Mouse (Mus musculus) limb, embryonic 11.5 days (tissue): Measurements from ENCODE around the gene Prg3. TPM values are rescaled to one million over a fixed set of nuclear protein-coding genes. Genes with fewer than 3 reads are reported as not detected.
A peak's percentile ranks its signal among the peaks of the same experiment; 100 is the strongest.

Source experiments
- ATAC-seq: fragments of 200-750 bp; cut with Nextera tagmentation; 2 replicates; pipeline ENCODE4 v1.8.0; 2017; ENCODE audit warnings: low read depth; ENCODE audit not compliant: insufficient number of reproducible peaks, low FRiP score, low TSS enrichment
- DNase-seq: peaks from one replicate; pipeline ENCODE4 v3.0.0-alpha.2; 2015; ENCODE audit warnings: low spot score
- H3K27ac ChIP-seq: fragments of 300-500 bp; sonication (generic); replicated peaks from 2 replicates; pipeline ENCODE4 v1.5.1; 2014; ENCODE audit warnings: low read depth, mild to moderate bottlenecking, low read length
- H3K27me3 ChIP-seq: fragments of 300-500 bp; sonication (generic); 2 replicates; pipeline ENCODE4 v1.6.1; 2014; ENCODE audit warnings: mild to moderate bottlenecking, low read length, mixed read lengths; ENCODE audit not compliant: control insufficient read depth, insufficient read depth
- H3K36me3 ChIP-seq: fragments of 300-500 bp; sonication (generic); 2 replicates; pipeline ENCODE4 v1.6.1; 2014; ENCODE audit warnings: mild to moderate bottlenecking, low read length, moderate library complexity, mixed read lengths; ENCODE audit not compliant: control insufficient read depth, insufficient read depth
- H3K4me1 ChIP-seq: fragments of 300-500 bp; sonication (generic); 2 replicates; pipeline ENCODE4 v1.6.1; 2014; ENCODE audit warnings: low read length, mixed read lengths; ENCODE audit not compliant: control insufficient read depth, insufficient read depth
- H3K4me2 ChIP-seq: fragments of 300-500 bp; sonication (generic); 2 replicates; pipeline ENCODE4 v1.6.1; 2014; ENCODE audit warnings: low read depth, mild to moderate bottlenecking, moderate library complexity; ENCODE audit not compliant: severe bottlenecking
- H3K4me3 ChIP-seq: fragments of 300-500 bp; sonication (generic); 2 replicates; pipeline ENCODE4 v1.5.1; 2014; ENCODE audit warnings: low read depth, low read length
- H3K9ac ChIP-seq: fragments of 300-500 bp; sonication (generic); 2 replicates; pipeline ENCODE4 v1.6.1; 2014; ENCODE audit warnings: mild to moderate bottlenecking, low read length
- H3K9me3 ChIP-seq: fragments of 300-500 bp; sonication (generic); 2 replicates; pipeline ENCODE4 v1.6.1; 2016; ENCODE audit warnings: low read length; ENCODE audit not compliant: control insufficient read depth
- WGBS: fragments of 180-500 bp; shearing (Covaris S2); extraction: QIAGEN DNeasy Blood & Tissue Kit; methylation state at CpG from one replicate; pipeline ENCODE4 v1.1.7; 2014; 5-methylcytosine and 5-hydroxymethylcytosine counted together
- polyA plus RNA-seq: library from polyadenylated mRNA; unstranded; fragments of >200 nt; fragmentation: Nextera tagmentation; extraction: Ambion mirVana; gene quantifications from 2 replicates; pipeline ENCODE4 v1.2.1, GENCODE M21; 2014

Prg3 gene
- polyA plus RNA-seq, 1 experiment from 2014 or later, result not detected

DNA sequence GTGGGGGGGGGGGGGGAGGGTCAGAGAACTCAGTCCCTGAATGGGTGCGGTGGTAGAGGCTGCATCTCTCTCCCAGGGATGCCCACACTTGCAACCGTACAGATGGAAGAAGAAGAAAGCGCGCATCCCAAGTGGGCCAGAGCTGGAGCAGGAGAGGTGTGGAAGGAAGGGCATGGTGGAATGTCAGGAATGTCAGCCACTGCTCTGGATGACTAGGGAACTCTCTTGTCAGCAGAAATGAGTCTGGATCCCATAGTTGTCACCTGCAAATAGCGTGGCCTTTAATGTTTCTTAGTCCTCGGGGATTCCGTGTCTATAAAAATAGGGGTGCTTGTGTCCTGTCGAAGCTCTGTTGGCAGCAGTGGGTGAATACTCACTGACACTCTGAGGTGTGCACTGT lies 14.6 kb downstream of the Prg3 start:
- Histone ChIP-seq H3K9me3 (no peaks in the 10 kb centered on the region), H3K36me3 (no peaks in the 10 kb centered on the region), H3K4me3 (no peak overlapping the region), H3K4me2 (no peak overlapping the region), H3K4me1 (no peaks in the 10 kb centered on the region), H3K27me3 (no peaks in the 10 kb centered on the region), H3K27ac (no peak overlapping the region), H3K9ac (no peak overlapping the region)
- no peak for ATAC-seq
- WGBS, result 69% methylated on average over 8 of the region's 8 CpGs
- DNase-seq, result no peak

DNA sequence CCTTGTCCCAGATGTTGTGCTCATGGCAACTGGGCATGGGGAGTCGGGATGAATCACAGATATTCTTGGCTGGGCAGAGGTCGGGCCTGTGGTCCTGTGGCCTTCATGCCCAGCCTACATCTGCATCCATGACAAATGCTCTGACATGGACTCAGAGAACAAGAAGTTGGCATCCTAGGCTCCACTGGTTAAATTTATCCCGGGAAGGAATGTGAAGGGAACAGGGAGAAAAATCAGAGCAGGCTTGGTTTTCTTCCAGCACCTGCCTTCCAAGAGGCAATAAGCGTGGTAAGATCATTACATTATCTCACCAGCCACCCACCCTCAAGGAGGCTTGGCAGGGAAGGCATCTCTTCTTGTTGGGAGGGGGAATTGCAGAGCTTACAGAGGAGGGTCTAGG lies 16.3 kb downstream of the Prg3 start:
- Histone ChIP-seq H3K4me2 (no peak overlapping the region), H3K36me3 (no peaks in the 10 kb centered on the region), H3K27me3 (no peaks in the 10 kb centered on the region), H3K9ac (no peak overlapping the region), H3K4me1 (no peaks in the 10 kb centered on the region), H3K27ac (no peak overlapping the region), H3K4me3 (no peak overlapping the region), H3K9me3 (no peaks in the 10 kb centered on the region)
- no peak for DNase-seq
- no peak for ATAC-seq
- 88% methylated on average over 4 of the region's 4 CpGs for whole genome bisulfite sequencing

DNA sequence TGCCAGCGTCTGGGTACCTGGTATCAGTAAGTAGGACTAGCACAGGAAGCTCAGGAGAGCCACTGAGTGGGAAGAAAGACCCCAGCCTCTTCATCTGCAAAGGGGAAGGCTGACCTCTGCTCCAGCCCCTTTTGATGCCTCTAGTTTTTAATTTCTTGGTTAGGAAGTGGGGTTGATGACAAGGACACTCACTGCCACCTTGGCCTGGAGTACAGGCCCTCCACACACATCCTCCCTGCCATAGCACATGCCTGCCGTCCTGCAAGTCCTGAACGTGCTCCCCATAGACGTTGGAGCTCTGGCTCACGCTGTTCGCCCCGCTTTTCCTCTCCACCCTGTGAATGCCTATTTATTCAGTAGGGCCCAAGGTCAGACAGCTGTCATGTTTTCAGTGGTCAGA lies 18.6 kb downstream of the Prg3 start:
- WGBS, result 85% methylated on average over 7 of the region's 7 CpGs
- no peak for ATAC-seq
- no peak overlapping the region for H3K27ac ChIP-seq

DNA sequence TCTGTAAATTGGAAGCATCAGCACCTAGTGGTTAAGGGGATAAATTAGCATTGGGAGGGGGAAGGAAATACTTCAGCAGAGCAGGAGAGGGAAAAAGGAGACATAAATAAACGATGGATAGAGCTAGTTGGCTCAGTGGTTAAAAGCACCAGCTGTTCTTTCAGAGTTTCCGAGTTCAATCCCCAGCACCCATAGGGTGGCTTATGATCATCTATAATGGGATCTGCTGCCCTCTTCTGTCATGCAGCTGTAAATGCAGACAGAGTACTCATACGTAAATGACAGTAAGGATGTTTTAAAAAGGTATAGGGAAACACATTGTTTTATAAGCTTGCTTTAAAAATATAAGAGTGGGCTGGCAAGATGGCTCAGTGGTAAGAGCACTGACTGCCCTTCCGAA lies 19.7 kb downstream of the Prg3 start:
- DNase-seq (no peak), ATAC-seq (no peak)
- no peak overlapping the region for H3K27ac ChIP-seq
- H3K27me3 ChIP-seq, result no peaks in the 10 kb centered on the region
- 29% methylated on average over 4 of the region's 4 CpGs for WGBS
- no peak overlapping the region for H3K4me3 ChIP-seq
- H3K9me3 ChIP-seq, result no peaks in the 10 kb centered on the region
- no peak overlapping the region for H3K4me2 ChIP-seq
- no peaks in the 10 kb centered on the region for H3K36me3 ChIP-seq
- peaks cover 3% of the 10 kb centered on the region for H3K4me1 ChIP-seq
- H3K9ac ChIP-seq, result no peak overlapping the region

More for the DNA sequence above, 18.6 kb downstream of the Prg3 start:
- Histone ChIP-seq H3K4me3 (no peak overlapping the region), H3K27me3 (no peaks in the 10 kb centered on the region), H3K9ac (no peak overlapping the region), H3K9me3 (no peaks in the 10 kb centered on the region), H3K36me3 (no peaks in the 10 kb centered on the region), H3K4me1 (no peaks in the 10 kb centered on the region), H3K4me2 (no peak overlapping the region)
- DNase-seq, result no peak

DNA sequence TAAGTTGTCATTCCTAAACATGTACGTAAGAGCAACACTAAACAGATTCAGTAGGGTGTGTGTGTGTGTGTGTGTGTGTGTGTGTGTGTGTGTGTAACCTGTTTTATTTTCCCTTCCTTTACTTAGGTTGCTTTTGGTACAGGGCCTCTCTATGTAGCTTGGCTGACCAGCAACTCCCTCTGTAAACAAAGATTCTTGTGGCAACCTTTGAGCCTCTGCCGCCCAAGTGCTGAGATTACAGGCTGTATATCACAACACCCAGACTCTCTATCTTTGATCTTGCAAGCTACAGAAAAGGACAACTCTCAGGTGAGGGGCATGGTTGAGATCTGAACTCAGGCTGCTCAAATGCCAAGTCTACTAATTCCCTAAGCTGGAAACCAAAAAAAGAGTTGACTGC lies 21.2 kb downstream of the Prg3 start:
- Histone ChIP-seq H3K9ac (no peak overlapping the region), H3K27ac (no peak overlapping the region), H3K4me1 (peaks cover 3% of the 10 kb centered on the region), H3K36me3 (no peaks in the 10 kb centered on the region), H3K4me2 (no peak overlapping the region), H3K4me3 (no peak overlapping the region), H3K27me3 (no peaks in the 10 kb centered on the region), H3K9me3 (no peaks in the 10 kb centered on the region)
- DNase-seq (no peak), ATAC-seq (no peak)
- 37% methylated on average over 2 of the region's 2 CpGs for WGBS

DNA sequence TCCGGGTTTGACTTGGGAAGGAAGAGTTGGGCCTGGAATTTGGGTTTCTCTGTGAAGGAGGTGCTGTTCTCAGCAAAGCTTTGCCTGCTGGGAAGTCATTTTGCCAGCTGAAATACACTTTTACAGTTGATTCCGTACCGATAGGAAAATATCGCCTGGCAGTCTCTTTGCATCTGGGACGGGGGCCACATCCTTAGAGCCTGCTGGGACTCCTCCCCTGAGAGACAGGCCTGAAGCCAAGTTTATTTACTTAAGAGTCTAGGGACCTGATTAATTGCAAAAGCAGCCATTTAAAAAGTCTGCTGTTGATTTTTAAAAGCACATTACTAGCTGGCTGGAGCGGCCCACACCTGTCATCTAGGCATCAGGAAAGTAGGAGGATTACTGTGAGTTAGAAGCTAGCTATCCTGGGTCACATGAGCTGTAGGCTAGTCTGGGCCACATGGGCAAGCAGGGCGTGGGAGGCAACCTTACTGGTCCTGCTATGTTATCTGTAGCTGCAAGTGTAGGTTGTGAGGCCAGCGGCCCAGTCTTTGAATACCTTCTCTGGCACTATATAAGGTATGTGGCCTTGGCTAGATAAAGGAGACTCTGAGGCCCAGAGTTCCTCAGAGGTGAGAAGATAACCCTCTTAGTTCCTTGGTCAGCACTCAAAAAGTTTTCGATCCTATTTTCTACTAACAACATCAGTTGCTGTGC lies 24.0 kb downstream of the Prg3 start:
- peak overlapping the region; percentile 14; the same call in 1 of the 2 replicates for H3K27ac ChIP-seq
- no peak overlapping the region for H3K9ac ChIP-seq
- H3K36me3 ChIP-seq, result no peaks in the 10 kb centered on the region
- 68% methylated on average over 9 of the region's 9 CpGs for WGBS
- no peak overlapping the region for H3K4me2 ChIP-seq
- H3K9me3 ChIP-seq, result no peaks in the 10 kb centered on the region
- no peaks in the 10 kb centered on the region for H3K27me3 ChIP-seq
- no peak for DNase-seq
- peaks cover 3% of the 10 kb centered on the region for H3K4me1 ChIP-seq
- no peak for ATAC-seq
- no peak overlapping the region for H3K4me3 ChIP-seq

DNA sequence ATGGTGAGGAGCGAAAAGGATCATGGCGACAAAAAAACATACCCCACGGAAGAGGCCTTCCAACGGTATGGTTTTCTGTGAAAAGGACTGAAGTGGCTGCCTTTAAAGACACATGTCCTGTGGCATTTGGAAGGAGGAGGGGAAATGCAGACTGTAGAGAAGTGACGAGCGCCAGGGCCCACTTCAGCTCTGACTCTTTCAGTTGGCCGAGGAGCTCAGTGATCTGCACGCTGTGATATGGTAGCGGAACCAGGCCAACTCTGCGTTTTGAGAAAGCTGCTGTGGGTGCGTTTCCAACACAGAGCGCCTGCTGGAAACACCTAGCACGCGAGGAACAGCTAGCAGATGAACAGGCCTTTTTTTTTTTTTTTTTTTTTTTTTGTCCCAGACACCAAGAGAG lies 24.7 kb downstream of the Prg3 start:
- peaks cover 3% of the 10 kb centered on the region for H3K4me1 ChIP-seq
- 87% methylated on average over 14 of the region's 14 CpGs for WGBS
- H3K9me3 ChIP-seq, result no peaks in the 10 kb centered on the region
- DNase-seq, result no peak
- ATAC-seq, result no peak
- no peak overlapping the region for H3K4me3 ChIP-seq
- H3K36me3 ChIP-seq, result no peaks in the 10 kb centered on the region
- no peaks in the 10 kb centered on the region for H3K27me3 ChIP-seq
- no peak overlapping the region for H3K27ac ChIP-seq
- H3K9ac ChIP-seq, result no peak overlapping the region
- H3K4me2 ChIP-seq, result no peak overlapping the region

DNA sequence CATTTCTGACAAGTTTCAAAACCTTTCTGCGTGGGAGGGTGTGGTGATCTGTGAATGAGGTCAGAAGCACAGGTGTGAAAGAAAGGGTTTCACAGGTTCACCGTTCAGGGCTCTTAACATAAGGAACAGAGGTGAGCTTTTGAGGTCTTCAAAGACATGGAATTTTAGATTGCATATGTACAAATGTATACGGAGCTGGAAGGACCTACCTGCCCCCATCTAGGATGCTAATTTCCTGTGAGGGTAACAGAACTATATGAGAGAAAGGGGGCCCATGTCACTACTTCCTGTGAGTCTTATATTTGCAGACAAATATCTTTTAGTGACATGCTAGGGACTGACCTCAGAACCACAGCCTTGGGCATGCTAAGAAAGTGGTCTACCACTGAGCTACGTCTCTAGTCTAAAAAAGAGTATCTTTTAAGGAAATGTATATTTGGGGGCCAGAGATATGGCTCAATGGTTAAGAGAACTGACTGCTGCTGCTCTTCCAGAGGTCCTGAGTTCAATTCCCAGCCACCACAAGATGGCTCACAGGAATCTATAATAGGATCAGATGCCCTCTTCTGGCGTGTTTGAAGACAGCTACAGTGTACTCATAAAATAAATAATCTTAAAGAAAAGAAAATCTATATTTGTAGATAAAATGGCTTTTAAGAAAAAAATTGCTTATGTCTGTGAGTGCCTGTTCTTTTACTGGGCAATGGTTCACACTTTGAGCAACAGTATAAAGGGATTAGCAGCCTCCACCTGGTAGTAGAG lies 26.0 kb downstream of the Prg3 start:
- WGBS, result 83% methylated on average over 5 of the region's 5 CpGs
- Histone ChIP-seq H3K4me2 (no peak overlapping the region), H3K36me3 (no peaks in the 10 kb centered on the region), H3K9ac (no peak overlapping the region), H3K9me3 (no peaks in the 10 kb centered on the region), H3K27me3 (no peaks in the 10 kb centered on the region), H3K4me3 (no peak overlapping the region), H3K27ac (no peak overlapping the region), H3K4me1 (peaks cover 3% of the 10 kb centered on the region)
- no peak for DNase-seq
- no peak for ATAC-seq
